Mouse (Mus musculus) heart, postnatal 36 days (tissue): ENCODE data around the gene Ruvbl2. TPM values are rescaled to one million over a fixed set of nuclear protein-coding genes. Genes with fewer than 3 reads are reported as not detected.
"Not testable (repeated sequence)": the region's sequence is repeated elsewhere in the genome, so short reads cannot be mapped to it uniquely, and the experiment has no call there.

ENCODE experiments used
- DNase-seq, 2 experiments: peaks; one replicate each; pipeline ENCODE4 v3.0.0; 2021 to 2022
- intact Hi-C: fragments of 180-260 bp; cut with DNase I; formaldehyde crosslinking; loops from one replicate; pipeline ENCODE4 v1.15.1; 2025
- microRNA-seq, 2 experiments: library from miRNA; unstranded; fragments of <30 nt; microRNA quantifications; one replicate each; pipeline ENCODE4 v1.2.0; 2021; ENCODE audit warnings: borderline number of aligned reads in 2 of 2
- total RNA-seq, 2 experiments: library from RNA; stranded (reverse); gene quantifications; 2 replicates each; pipeline ENCODE4 v1.2.3; 2021

The Ruvbl2 gene
- total RNA-seq, 2 experiments from 2014 or later: 22.5 to 23.7 TPM

DNA sequence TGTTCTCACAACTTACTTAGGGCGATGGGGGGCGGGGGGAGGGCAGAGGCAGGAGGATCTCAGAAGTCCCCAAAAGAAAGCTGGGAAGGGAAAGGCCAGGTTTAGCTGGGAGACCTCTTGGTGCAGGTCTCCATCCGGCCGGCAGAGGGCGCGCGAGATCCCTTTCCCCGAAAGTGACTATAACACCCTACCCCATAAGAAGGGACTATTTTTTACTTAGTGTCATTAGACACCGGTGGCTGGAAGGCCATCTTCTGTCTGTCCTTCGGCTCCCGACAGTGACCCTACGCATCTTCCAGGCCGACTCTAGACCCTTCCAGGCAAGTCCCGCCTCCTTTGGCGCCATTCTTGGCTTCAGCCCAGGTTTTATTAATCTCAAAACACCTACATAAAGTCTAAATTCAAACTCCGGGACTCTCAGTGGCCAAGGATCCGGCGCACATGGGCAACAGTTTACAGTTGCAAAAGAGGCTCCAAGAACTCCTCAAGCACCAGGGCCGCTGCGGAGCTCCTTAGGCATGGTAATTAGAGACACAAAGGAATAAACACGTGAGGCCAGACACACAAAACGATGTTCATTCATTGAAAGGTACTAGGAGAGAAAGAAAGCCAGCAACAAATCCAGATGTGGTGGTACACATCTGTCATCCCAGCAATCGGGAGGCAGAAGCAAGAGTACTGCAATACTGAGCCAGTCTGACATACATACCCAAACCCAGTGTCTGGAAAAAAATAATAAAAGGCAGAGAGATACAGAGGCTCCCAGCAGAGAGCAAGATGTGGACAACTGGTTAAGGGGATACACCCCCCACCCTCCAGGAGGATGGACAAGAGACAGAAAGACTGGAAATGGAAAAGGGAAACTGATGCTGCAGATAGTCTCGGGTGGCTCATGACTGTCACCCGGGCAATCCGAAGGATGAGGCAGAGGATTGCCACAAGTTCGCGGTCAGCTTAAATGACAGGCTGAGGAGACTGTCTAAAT is 32.5 kb downstream of the Ruvbl2 start, which contains the start of gene Kcna7:
Gene Kcna7, plus strand, starts transcription at position 563 of the 985 bp plus-strand sequence.
- DNase-seq: peak; percentile 82 to 88
- intact Hi-C loops: loop anchor here (2.0 kb wide), 1 partner anchor 27 kb away; no protein-coding TSS in a partner anchor

DNA sequence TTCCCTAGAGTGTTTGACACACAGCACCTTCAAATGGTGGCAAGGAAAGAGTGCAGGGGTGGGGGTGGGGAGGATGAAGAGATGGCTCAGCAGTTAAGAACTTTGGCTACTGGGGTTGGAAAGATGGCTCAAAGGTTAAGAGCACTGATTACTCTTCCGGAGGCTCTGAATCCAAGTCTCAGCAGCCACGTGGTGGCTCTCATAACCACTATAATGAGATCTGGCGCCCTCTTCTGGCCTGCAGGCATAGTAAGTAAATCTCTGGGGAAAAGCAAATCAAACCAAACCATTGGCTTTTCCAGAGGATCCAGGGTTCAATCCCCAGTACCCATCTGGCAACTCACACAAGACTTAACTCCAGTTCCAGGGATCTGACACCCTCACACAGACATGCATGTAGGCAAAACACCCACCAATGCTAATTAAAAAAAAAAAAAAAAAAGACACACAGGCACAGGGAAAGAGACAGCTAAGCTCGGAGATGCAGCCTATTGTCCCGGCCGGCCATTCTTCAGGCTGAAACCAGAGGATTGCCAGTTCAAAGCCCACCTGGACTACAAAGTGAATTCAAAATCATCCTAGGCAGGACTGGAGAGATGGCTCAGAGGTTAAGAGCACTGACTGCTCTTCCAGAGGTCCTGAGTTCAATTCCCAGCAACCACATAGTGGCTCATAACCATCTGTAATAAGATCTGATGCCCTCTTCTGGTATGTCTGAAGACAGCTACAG is 34.2 kb downstream of the Ruvbl2 start:
- intact Hi-C loops: no loop called here
- DNase-seq: peak; percentile 51 to 63

DNA sequence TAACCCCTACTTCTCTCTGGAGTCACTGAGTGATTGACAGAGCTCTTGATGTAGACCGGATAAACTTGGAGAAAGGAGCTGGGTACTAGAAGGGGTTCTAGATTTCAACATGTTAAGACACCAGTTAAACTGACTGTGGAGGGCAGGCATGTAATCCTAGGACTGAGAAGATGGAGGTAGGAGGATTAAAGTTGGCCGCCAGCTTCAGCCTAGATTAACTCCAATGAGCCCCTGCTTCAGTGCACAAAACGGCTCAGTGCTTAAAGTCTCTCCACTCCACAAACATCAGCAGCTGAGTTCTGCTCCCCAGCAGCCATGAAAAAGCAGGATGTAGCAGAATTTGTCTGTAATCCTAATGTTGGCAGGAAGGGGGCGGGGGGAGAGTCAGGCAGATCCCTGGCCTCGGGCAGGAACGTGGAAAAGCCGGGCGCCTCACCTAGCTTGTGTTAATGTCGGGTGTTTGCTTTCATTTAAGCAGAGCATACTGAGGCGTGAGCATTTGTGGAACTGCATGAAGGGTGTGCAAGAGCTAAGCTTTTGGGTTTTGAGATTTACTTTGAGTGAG is 36.3 kb downstream of the Ruvbl2 start:
- no peak for DNase-seq
- intact Hi-C loops: no loop called here

DNA sequence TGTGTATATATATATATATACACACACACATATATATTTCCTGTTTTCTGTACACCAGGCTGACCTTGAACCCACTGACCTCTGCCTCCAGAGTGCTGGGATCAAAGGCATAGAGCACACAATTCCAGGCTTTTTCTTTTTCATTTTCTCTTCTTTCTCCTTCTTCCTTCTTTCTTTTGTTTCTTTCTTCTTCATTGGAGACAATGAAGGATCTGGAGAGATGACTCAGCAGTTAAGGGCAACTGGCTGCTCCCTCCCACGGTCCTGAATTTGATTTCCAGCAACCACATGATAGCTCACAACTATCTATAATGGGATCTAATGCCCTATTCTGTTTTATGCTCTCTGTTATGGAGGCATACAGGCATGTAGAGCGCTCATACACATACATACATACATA is 41.1 kb downstream of the Ruvbl2 start:
- no peak for DNase-seq
- intact Hi-C loops: loop anchor here (5.0 kb wide), 1 partner anchor 36 kb away; the partner anchor contains the start of gene Gys1

DNA sequence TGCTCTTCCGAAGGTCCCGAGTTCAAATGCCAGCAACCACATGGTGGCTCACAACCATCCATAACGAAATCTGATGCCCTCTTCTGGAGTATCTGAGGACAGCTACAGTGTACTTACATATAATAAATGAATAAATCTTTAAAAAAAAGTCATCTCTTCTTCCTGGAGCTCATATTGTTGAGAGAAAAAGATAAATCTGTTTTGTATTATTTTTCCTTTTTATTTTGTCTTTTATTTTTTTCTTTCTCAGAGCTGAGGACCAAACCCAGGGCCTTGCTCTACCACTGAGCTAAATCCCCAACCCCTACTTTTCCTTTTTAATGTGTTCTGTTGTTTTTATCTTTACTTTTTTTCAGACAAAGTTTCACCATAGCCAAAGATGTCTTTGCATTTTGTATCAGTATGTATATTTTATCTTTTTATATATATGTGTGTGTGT is 41.5 kb downstream of the Ruvbl2 start:
- intact Hi-C loops: loop anchor here (5.0 kb wide), 1 partner anchor 36 kb away; the partner anchor contains the start of gene Gys1
- not testable (repeated sequence) for DNase-seq

DNA sequence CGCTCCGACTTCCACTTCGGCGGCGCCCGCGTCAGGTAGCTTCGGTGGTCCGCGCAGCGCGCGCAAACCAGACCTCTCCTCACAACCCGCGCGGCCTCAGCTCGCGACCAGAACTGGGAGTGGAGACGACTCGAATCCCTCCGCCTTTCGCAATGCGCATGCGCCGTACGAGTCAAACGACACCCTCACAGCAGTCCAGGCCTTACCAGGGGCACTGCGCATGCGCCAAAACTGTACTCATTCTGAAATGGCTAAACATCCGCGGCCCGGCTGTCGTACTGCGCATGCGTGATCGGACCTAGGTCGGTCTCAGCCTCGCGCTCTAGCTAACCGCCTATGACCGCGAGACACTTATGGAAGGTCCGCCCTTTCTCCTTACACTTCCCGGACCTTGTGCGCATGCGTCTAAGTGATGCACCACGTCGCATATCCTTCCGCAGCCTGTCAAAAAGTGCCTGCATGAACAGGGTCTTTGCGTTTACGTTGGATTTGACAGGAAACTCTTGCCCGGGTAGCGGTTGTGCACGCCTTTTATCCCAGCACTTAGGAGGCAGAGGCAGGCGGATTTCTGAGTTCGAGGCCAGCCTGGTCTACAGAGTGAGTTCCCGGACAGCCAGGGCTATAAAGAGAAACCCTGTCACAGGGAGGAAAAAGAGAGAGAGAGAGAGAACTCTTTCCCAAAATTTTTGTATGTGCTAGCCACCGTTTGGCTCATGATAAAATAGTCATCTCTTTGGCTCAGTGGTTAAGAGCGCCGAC is 42.1 kb downstream of the Ruvbl2 start, which contains the start of gene Snrnp70:
Gene Snrnp70, minus strand, starts transcription at position 165 of the 759 bp plus-strand sequence.
- DNase-seq: peak; percentile 100
- intact Hi-C loops: loop anchor here (2.0 to 5.0 kb wide), 3 partner anchors 25 to 87 kb away; partner anchors contain the start of genes Gys1 and Lin7b

DNA sequence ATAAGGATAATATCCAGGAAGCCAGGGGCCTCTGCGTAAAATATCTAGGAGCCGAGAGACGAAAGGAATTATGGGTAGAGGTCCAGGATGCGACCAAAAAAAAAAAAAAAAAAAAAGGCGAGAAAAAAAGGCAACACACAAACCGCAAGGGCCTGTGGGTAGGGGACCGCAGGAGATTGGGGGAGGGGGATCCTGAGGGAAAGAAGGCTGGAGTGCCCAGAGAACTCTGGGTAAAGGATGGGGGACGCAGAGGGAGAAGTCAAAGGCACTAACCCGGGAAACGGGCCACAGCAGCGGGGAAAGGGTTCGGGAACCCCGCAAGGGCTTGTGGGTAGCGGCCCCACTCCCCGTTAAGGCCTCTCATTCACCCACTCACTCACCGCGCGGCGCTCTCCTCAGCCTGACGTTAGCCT is 42.8 kb downstream of the Ruvbl2 start:
- no peak for DNase-seq
- intact Hi-C loops: loop anchor here (2.0 to 5.0 kb wide), 3 partner anchors 24 to 86 kb away; partner anchors contain the start of genes Gys1 and Lin7b

GRCm38 (mm10) chr7:45386077-45386476 is 51.8 kb downstream of the Ruvbl2 start:
- DNase-seq: no peak
- intact Hi-C loops: no loop called here

GRCm38 (mm10) chr7:45376057-45376456 is 61.8 kb downstream of the Ruvbl2 start:
- DNase-seq: no peak
- intact Hi-C loops: no loop called here

DNA sequence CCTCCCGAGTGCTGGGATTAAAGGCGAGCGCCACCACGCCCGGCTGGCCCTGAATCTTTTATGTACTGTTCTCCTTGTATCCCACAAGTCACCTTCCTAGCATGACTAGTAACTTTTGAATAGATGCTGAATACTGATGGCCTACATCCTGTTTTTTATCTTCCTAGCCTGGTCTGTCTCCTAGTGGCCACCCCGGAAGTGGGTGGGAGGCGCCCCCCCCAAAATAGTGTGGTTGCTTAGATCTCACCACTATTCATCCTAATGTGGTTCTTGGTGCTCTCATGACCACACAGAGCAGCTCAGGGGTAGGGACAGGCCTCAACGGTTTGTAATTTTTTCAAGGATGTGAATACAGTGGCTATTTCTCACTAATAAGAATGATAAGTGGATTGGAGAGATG is 63.3 kb downstream of the Ruvbl2 start:
- no peak for DNase-seq
- intact Hi-C loops: no loop called here

DNA sequence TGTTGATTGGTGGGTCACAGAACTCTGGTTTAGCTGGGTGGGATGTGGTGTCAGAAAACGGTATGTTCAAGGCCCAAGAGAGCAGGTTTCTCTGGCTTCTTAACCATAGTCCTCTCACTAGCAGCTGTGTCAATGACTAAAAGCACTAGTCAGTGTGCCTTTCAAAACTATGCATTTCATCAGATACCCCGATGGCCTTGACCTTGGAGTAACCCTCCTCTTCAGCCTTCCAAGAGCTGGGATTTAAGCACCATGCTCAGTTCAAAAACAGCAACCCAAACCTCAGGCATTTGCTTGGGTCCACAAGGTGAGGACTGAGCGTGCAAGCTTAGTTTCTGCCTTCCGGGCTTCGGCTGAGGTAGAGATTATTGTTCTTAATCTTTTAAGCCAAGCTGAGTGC is 65.5 kb downstream of the Ruvbl2 start:
- DNase-seq: no peak
- intact Hi-C loops: no loop called here

Small RNA genes lying within 50 kb of the gene (microRNA-seq; reads per million reads assigned to microRNA genes)
- gene Gm22133: 0 to 0.67 reads per million in 2 experiments

Other genes starting within 250 kb of the Ruvbl2 start
- not detected for gene Ccdc155, start 233.2 kb downstream of the Ruvbl2 start, total RNA-seq
- gene Dkkl1, start 225.9 kb downstream of the Ruvbl2 start, total RNA-seq: not detected
- gene Tead2, start 222.3 kb downstream of the Ruvbl2 start, total RNA-seq: 10 to 100 TPM; 10.3 to 11.4 TPM
- gene Cd37, start 199.0 kb downstream of the Ruvbl2 start, total RNA-seq: 1 to 10 TPM; 2.8 to 4.4 TPM
- not detected for gene Slc6a16, start 197.0 kb downstream of the Ruvbl2 start, total RNA-seq
- not detected for gene Slc6a21, start 160.6 kb downstream of the Ruvbl2 start, total RNA-seq
- 10 to 100 TPM; 24.6 to 27.4 TPM for gene Trpm4, start 104.3 kb downstream of the Ruvbl2 start, total RNA-seq
- gene Hrc, start 102.8 kb downstream of the Ruvbl2 start, total RNA-seq: 100 to 1,000 TPM; 842 to 873 TPM
- not detected for gene Ppfia3, start 71.1 kb downstream of the Ruvbl2 start, total RNA-seq
- gene Lin7b, start 67.5 kb downstream of the Ruvbl2 start, total RNA-seq: 1 to 10 TPM; 1.3 to 1.7 TPM
- gene Snrnp70, start 42.4 kb downstream of the Ruvbl2 start, total RNA-seq: 10 to 100 TPM; 92.8 to 95.9 TPM
- 1 to 10 TPM; 4.5 to 5.8 TPM for gene Kcna7, start 32.4 kb downstream of the Ruvbl2 start, total RNA-seq
- gene Ntf5, start 24.4 kb downstream of the Ruvbl2 start, total RNA-seq: under 1 TPM in 1 of 2 experiments, not detected in 1; 0.30 TPM
- gene Lhb, start 17.3 kb downstream of the Ruvbl2 start, total RNA-seq: not detected
- gene Gys1, start 3.3 kb downstream of the Ruvbl2 start, total RNA-seq: 100 to 1,000 TPM in 1 of 2 experiments, 10 to 100 TPM in 1; 96.0 to 102 TPM
- gene Ftl1, start 21.8 kb upstream of the Ruvbl2 start, total RNA-seq: 100 to 1,000 TPM; 246 to 262 TPM
- 10 to 100 TPM; 26.9 to 28.5 TPM for gene Bax, start 28.8 kb upstream of the Ruvbl2 start, total RNA-seq
- gene Tulp2, start 43.8 kb upstream of the Ruvbl2 start, total RNA-seq: under 1 TPM in 1 of 2 experiments, not detected in 1; 0.16 TPM
- 1 to 10 TPM; 5.4 to 5.8 TPM for gene Gm45808, start 48.7 kb upstream of the Ruvbl2 start, total RNA-seq
- gene Dhdh, start 50.7 kb upstream of the Ruvbl2 start, total RNA-seq: 1 to 10 TPM; 7.6 to 7.7 TPM
- gene Nucb1, start 72.3 kb upstream of the Ruvbl2 start, total RNA-seq: 100 to 1,000 TPM; 140 to 148 TPM
- gene Ppp1r15a, start 88.2 kb upstream of the Ruvbl2 start, total RNA-seq: 10 to 100 TPM; 32.0 to 32.9 TPM
- gene Plekha4, start 88.2 kb upstream of the Ruvbl2 start, total RNA-seq: 1 to 10 TPM; 2.7 to 3.2 TPM
- gene Hsd17b14, start 116.8 kb upstream of the Ruvbl2 start, total RNA-seq: under 1 TPM; 0.41 to 0.67 TPM
- gene Bcat2, start 132.1 kb upstream of the Ruvbl2 start, total RNA-seq: 100 to 1,000 TPM; 232 to 235 TPM
- gene Fgf21, start 177.4 kb upstream of the Ruvbl2 start, total RNA-seq: not detected
- not detected for gene Fut1, start 179.2 kb upstream of the Ruvbl2 start, total RNA-seq
- under 1 TPM in 1 of 2 experiments, not detected in 1; 0.30 TPM for gene Izumo1, start 183.7 kb upstream of the Ruvbl2 start, total RNA-seq
- 10 to 100 TPM; 30.0 to 31.8 TPM for gene Rasip1, start 189.4 kb upstream of the Ruvbl2 start, total RNA-seq
- 1 to 10 TPM; 4.3 to 7.5 TPM for gene Mamstr, start 201.9 kb upstream of the Ruvbl2 start, total RNA-seq
- gene Fut2, start 228.3 kb upstream of the Ruvbl2 start, total RNA-seq: 1 to 10 TPM in 1 of 2 experiments, under 1 TPM in 1; 0.28 to 2.0 TPM
- under 1 TPM in 1 of 2 experiments, not detected in 1; 0.22 TPM for gene Ntn5, start 245.9 kb upstream of the Ruvbl2 start, total RNA-seq